Mouse (Mus musculus) intestine, postnatal 0 days (tissue): ENCODE results near the gene Nfe2. TPM values are rescaled to one million over a fixed set of nuclear protein-coding genes. Genes with fewer than 3 reads are reported as not detected.
A peak's percentile ranks its signal among the peaks of the same experiment; 100 is the strongest.
"Not testable (repeated sequence)": the region's sequence is repeated elsewhere in the genome, so short reads cannot be mapped to it uniquely, and the experiment has no call there.

ENCODE experiments used
- ATAC-seq: fragments of 200-750 bp; cut with Nextera tagmentation; 2 replicates; pipeline ENCODE4 v1.8.0; 2017; ENCODE audit warnings: mild to moderate bottlenecking, moderate TSS enrichment, moderate library complexity
- H3K27ac ChIP-seq: fragments of 300-500 bp; sonication (generic); 2 replicates; pipeline ENCODE4 v1.5.1; 2014; ENCODE audit warnings: mild to moderate bottlenecking, low read depth, low read length, moderate library complexity
- H3K27me3 ChIP-seq: fragments of 300-500 bp; sonication (generic); replicated peaks from 2 replicates; pipeline ENCODE4 v1.6.1; 2014; ENCODE audit warnings: low read length, mixed read lengths; ENCODE audit not compliant: control insufficient read depth, insufficient read depth
- H3K36me3 ChIP-seq: fragments of 300-500 bp; sonication (generic); 2 replicates; pipeline ENCODE4 v1.6.1; 2014; ENCODE audit warnings: mild to moderate bottlenecking, moderate library complexity; ENCODE audit not compliant: control insufficient read depth, insufficient read depth
- H3K4me1 ChIP-seq: fragments of 300-500 bp; sonication (generic); replicated peaks from 2 replicates; pipeline ENCODE4 v1.6.1; 2014; ENCODE audit warnings: antibody characterized with exemption, low read length, mixed read lengths; ENCODE audit not compliant: control insufficient read depth, insufficient read depth
- H3K4me2 ChIP-seq: fragments of 300-500 bp; sonication (generic); replicated peaks from 2 replicates; pipeline ENCODE4 v1.6.1; 2014; ENCODE audit warnings: low read depth, mild to moderate bottlenecking, moderate library complexity
- H3K4me3 ChIP-seq: fragments of 300-500 bp; sonication (generic); 2 replicates; pipeline ENCODE4 v1.5.1; 2014; ENCODE audit warnings: low read depth, low read length
- H3K9ac ChIP-seq: fragments of 300-500 bp; sonication (generic); 2 replicates; pipeline ENCODE4 v1.6.1; 2014; ENCODE audit warnings: mild to moderate bottlenecking, low read depth, low read length
- H3K9me3 ChIP-seq: fragments of 300-500 bp; sonication (generic); 2 replicates; pipeline ENCODE4 v1.6.1; 2016; ENCODE audit warnings: mixed run types; ENCODE audit not compliant: control insufficient read depth
- CTCF ChIP-seq: sonication (generic); IDR thresholded peaks from 2 replicates; pipeline ENCODE4 v1.5.1; 2016; ENCODE audit warnings: low read depth, mild to moderate bottlenecking, control low read depth, antibody characterized with exemption, moderate library complexity
- WGBS: fragments of 180-500 bp; shearing (Covaris S2); extraction: QIAGEN DNeasy Blood & Tissue Kit; methylation state at CpG from one replicate; pipeline ENCODE4 v1.1.7; 2014; 5-methylcytosine and 5-hydroxymethylcytosine counted together
- polyA plus RNA-seq: library from polyadenylated mRNA; unstranded; fragments of >200 nt; fragmentation: Nextera tagmentation; extraction: Ambion mirVana; gene quantifications from 2 replicates; pipeline ENCODE4 v1.2.1, GENCODE M21; 2015

Gene Nfe2
- polyA plus RNA-seq, 1 experiment from 2014 or later: 0.90 TPM

GRCm38 (mm10) chr15:103255169-103255568 is 3.0 kb downstream of the Nfe2 start:
- TF ChIP-seq CTCF: peak; percentile 56
- Histone ChIP-seq H3K36me3 (no peaks in the 10 kb centered on the region), H3K27ac (no peak overlapping the region), H3K9ac (peak overlapping the region; percentile 41; the same call in 1 of the 2 replicates), H3K4me3 (peak overlapping the region; percentile 41), H3K27me3 (no peaks in the 10 kb centered on the region), H3K9me3 (no peaks in the 10 kb centered on the region), H3K4me1 (0 out of 2 replicates have a peak, but pooled peaks cover 6% of the 10 kb centered on the region), H3K4me2 (peak overlapping the region; percentile 92)
- ATAC-seq: peak; percentile 37
- WGBS: 2% methylated on average over 24 of the region's 25 CpGs

- no peak for ATAC-seq
- Histone ChIP-seq H3K27me3 (no peaks in the 10 kb centered on the region), H3K27ac (no peak overlapping the region), H3K36me3 (peaks cover 7% of the 10 kb centered on the region), H3K4me1 (0 out of 2 replicates have a peak, but pooled peaks cover 5% of the 10 kb centered on the region), H3K9ac (no peak overlapping the region), H3K4me3 (no peak overlapping the region), H3K9me3 (no peaks in the 10 kb centered on the region), H3K4me2 (no peak overlapping the region)
- no peak for TF ChIP-seq CTCF
- WGBS: 97% methylated on average over 1 of the region's 1 CpGs
Observed at GRCm38 (mm10) chr15:103253352-103253751, 4.9 kb downstream of the Nfe2 start.

GRCm38 (mm10) chr15:103252660-103253059 is 5.5 kb downstream of the Nfe2 start:
- Histone ChIP-seq H3K4me1 (no peaks in the 10 kb centered on the region), H3K27ac (no peak overlapping the region), H3K9ac (no peak overlapping the region), H3K9me3 (no peaks in the 10 kb centered on the region), H3K4me3 (no peak overlapping the region), H3K27me3 (no peaks in the 10 kb centered on the region), H3K36me3 (peaks cover 14% of the 10 kb centered on the region), H3K4me2 (no peak overlapping the region)
- no peak for ATAC-seq
- TF ChIP-seq CTCF: no peak
- WGBS: 54% methylated on average over 3 of the region's 3 CpGs

GRCm38 (mm10) chr15:103251595-103251994 is 6.6 kb downstream of the Nfe2 start:
- Histone ChIP-seq H3K4me2 (no peak overlapping the region), H3K9ac (no peak overlapping the region), H3K27ac (no peak overlapping the region), H3K4me3 (no peak overlapping the region), H3K9me3 (no peaks in the 10 kb centered on the region), H3K27me3 (no peaks in the 10 kb centered on the region), H3K4me1 (no peaks in the 10 kb centered on the region), H3K36me3 (peaks cover 25% of the 10 kb centered on the region)
- ATAC-seq: no peak
- 11% methylated on average over 1 of the region's 1 CpGs for WGBS
- no peak for TF ChIP-seq CTCF

- H3K9ac ChIP-seq: no peak overlapping the region
- H3K4me2 ChIP-seq: no peak overlapping the region
- WGBS: 22% methylated on average over 2 of the region's 2 CpGs
- H3K36me3 ChIP-seq: peaks cover 35% of the 10 kb centered on the region
- H3K4me1 ChIP-seq: no peaks in the 10 kb centered on the region
- H3K27ac ChIP-seq: no peak overlapping the region
- H3K27me3 ChIP-seq: no peaks in the 10 kb centered on the region
- peak; percentile 95 for TF ChIP-seq CTCF
- H3K9me3 ChIP-seq: no peaks in the 10 kb centered on the region
- ATAC-seq: 0 out of 2 replicates have a peak, but pooled peaks have one; percentile 12
- no peak overlapping the region for H3K4me3 ChIP-seq
Observed at GRCm38 (mm10) chr15:103250195-103250740, 7.9 kb downstream of the Nfe2 start.

- H3K9ac ChIP-seq, H3K4me2 ChIP-seq, ATAC-seq, H3K4me1 ChIP-seq, H3K4me3 ChIP-seq, H3K27ac ChIP-seq, H3K9me3 ChIP-seq, H3K27me3 ChIP-seq: not testable (repeated sequence)
- WGBS: 79% methylated on average over 6 of the region's 6 CpGs
- H3K36me3 ChIP-seq: peaks cover 40% of the 10 kb centered on the region
Observed at GRCm38 (mm10) chr15:103249511-103249910, 8.7 kb downstream of the Nfe2 start.
